Mouse (Mus musculus): ENCODE measurements around the gene Adm2. TPM values are rescaled to one million over a fixed set of nuclear protein-coding genes. Genes with fewer than 3 reads are reported as not detected.

Gene Adm2
- total RNA-seq (2022): not detected

- no peak for DNase-seq (ENCODE audit: low spot score in 2 of 2)
Observed at GRCm38 (mm10) chr15:89322670-89323522, at the start of gene Adm2. Gene Adm2, plus strand, starts transcription at chr15:89322720.

GRCm38 (mm10) chr15:89275497-89275896 is 47.0 kb upstream of the Adm2 start:
- DNase-seq (ENCODE audit: low spot score in 2 of 2): no peak

- no peak for DNase-seq (ENCODE audit: low spot score in 2 of 2)
Observed at GRCm38 (mm10) chr15:89277366-89277765, 45.2 kb upstream of the Adm2 start.

- DNase-seq (ENCODE audit: low spot score in 2 of 2): no peak
Observed at GRCm38 (mm10) chr15:89282546-89282945, 40.0 kb upstream of the Adm2 start.

- DNase-seq (ENCODE audit: low spot score in 2 of 2): no peak
Observed at GRCm38 (mm10) chr15:89284094-89284493, 38.4 kb upstream of the Adm2 start.

GRCm38 (mm10) chr15:89285004-89285403 is 37.5 kb upstream of the Adm2 start:
- DNase-seq (ENCODE audit: low spot score in 2 of 2): no peak

- no peak for DNase-seq (ENCODE audit: low spot score in 2 of 2)
Observed at GRCm38 (mm10) chr15:89285478-89285877, 37.0 kb upstream of the Adm2 start.

- DNase-seq (ENCODE audit: low spot score in 2 of 2): no peak
Observed at GRCm38 (mm10) chr15:89286114-89286513, 36.4 kb upstream of the Adm2 start.

GRCm38 (mm10) chr15:89286582-89286981 is 35.9 kb upstream of the Adm2 start:
- DNase-seq (ENCODE audit: low spot score in 2 of 2): no peak

- no peak for DNase-seq (ENCODE audit: low spot score in 2 of 2)
Observed at GRCm38 (mm10) chr15:89288227-89288767, 34.2 kb upstream of the Adm2 start.

GRCm38 (mm10) chr15:89289455-89289854 is 33.1 kb upstream of the Adm2 start:
- DNase-seq (ENCODE audit: low spot score in 2 of 2): no peak

GRCm38 (mm10) chr15:89291521-89291920 is 31.0 kb upstream of the Adm2 start:
- DNase-seq (ENCODE audit: low spot score in 2 of 2): no peak

- no peak for DNase-seq (ENCODE audit: low spot score in 2 of 2)
Observed at GRCm38 (mm10) chr15:89292795-89293194, 29.7 kb upstream of the Adm2 start.

- no peak for DNase-seq (ENCODE audit: low spot score in 2 of 2)
Observed at GRCm38 (mm10) chr15:89293778-89294177, 28.7 kb upstream of the Adm2 start.

- no peak for DNase-seq (ENCODE audit: low spot score in 2 of 2)
Observed at GRCm38 (mm10) chr15:89295580-89296165, 26.8 kb upstream of the Adm2 start.

GRCm38 (mm10) chr15:89296465-89296864 is 26.1 kb upstream of the Adm2 start:
- DNase-seq (ENCODE audit: low spot score in 2 of 2): no peak

GRCm38 (mm10) chr15:89297695-89298094 is 24.8 kb upstream of the Adm2 start:
- DNase-seq (ENCODE audit: low spot score in 2 of 2): no peak

- DNase-seq (ENCODE audit: low spot score in 2 of 2): no peak
Observed at GRCm38 (mm10) chr15:89300180-89300579, 22.3 kb upstream of the Adm2 start.

- no peak for DNase-seq (ENCODE audit: low spot score in 2 of 2)
Observed at GRCm38 (mm10) chr15:89300600-89300999, 21.9 kb upstream of the Adm2 start.

GRCm38 (mm10) chr15:89305966-89306365 is 16.6 kb upstream of the Adm2 start:
- DNase-seq (ENCODE audit: low spot score in 2 of 2): no peak

GRCm38 (mm10) chr15:89307461-89307860 is 15.1 kb upstream of the Adm2 start:
- DNase-seq (ENCODE audit: low spot score in 2 of 2): peak in 1 of 2 experiments; percentile 8

GRCm38 (mm10) chr15:89308406-89309139 is 13.9 kb upstream of the Adm2 start:
- DNase-seq (ENCODE audit: low spot score in 2 of 2): peak in 1 of 2 experiments; percentile 29

All from layer of hippocampus, adult 8-10 months (tissue).